Mouse (Mus musculus) liver, embryonic 16.5 days (tissue): Measurements from ENCODE around the gene Ino80b. TPM values are rescaled to one million over a fixed set of nuclear protein-coding genes. Genes with fewer than 3 reads are reported as not detected.

Experiments
- ATAC-seq: fragments of 200-750 bp; cut with Nextera tagmentation; 2 replicates; pipeline ENCODE4 v1.8.0; 2017; ENCODE audit warnings: low read depth, mild to moderate bottlenecking, moderate number of reproducible peaks, moderate library complexity
- H3K27ac ChIP-seq: fragments of 300-500 bp; sonication (generic); 2 replicates; pipeline ENCODE4 v1.5.1; 2014; ENCODE audit warnings: mild to moderate bottlenecking, low read length
- H3K27me3 ChIP-seq: fragments of 300-500 bp; sonication (generic); 2 replicates; pipeline ENCODE4 v1.6.1; 2014; ENCODE audit warnings: low read depth, low read length, mixed read lengths; ENCODE audit not compliant: control insufficient read depth, insufficient read depth
- H3K36me3 ChIP-seq: fragments of 300-500 bp; sonication (generic); 2 replicates; pipeline ENCODE4 v1.6.1; 2014; ENCODE audit warnings: mild to moderate bottlenecking; ENCODE audit not compliant: control insufficient read depth, insufficient read depth
- H3K4me1 ChIP-seq: fragments of 300-500 bp; sonication (generic); 2 replicates; pipeline ENCODE4 v1.6.1; 2014; ENCODE audit warnings: low read depth, low read length, mixed read lengths; ENCODE audit not compliant: control insufficient read depth
- H3K4me2 ChIP-seq: fragments of 300-500 bp; sonication (generic); 2 replicates; pipeline ENCODE4 v1.6.1; 2014; ENCODE audit warnings: low read depth, low read length, mixed read lengths
- H3K4me3 ChIP-seq: fragments of 300-500 bp; sonication (generic); 2 replicates; pipeline ENCODE4 v1.5.1; 2014; ENCODE audit warnings: low read depth, mild to moderate bottlenecking, low read length
- H3K9ac ChIP-seq: fragments of 300-500 bp; sonication (generic); 2 replicates; pipeline ENCODE4 v1.6.1; 2014; ENCODE audit warnings: low read depth, low read length
- H3K9me3 ChIP-seq: fragments of 300-500 bp; sonication (generic); replicated peaks from 2 replicates; pipeline ENCODE4 v1.6.1; 2016; ENCODE audit warnings: low read length; ENCODE audit not compliant: control insufficient read depth
- WGBS: fragments of 180-500 bp; shearing (Covaris S2); extraction: QIAGEN DNeasy Blood & Tissue Kit; methylation state at CpG from one replicate; pipeline ENCODE4 v1.1.7; 2014; ENCODE audit not compliant: insufficient replicate concordance; 5-methylcytosine and 5-hydroxymethylcytosine counted together
- polyA plus RNA-seq: library from polyadenylated mRNA; unstranded; fragments of >200 nt; fragmentation: Nextera tagmentation; extraction: Ambion mirVana; gene quantifications from 2 replicates; pipeline ENCODE4 v1.2.1, GENCODE M21; 2015

Gene Ino80b
- polyA plus RNA-seq, 1 experiment from 2014 or later = 5.2 TPM

- peak overlapping the region; percentile 58 for H3K4me3 ChIP-seq
- no peaks in the 10 kb centered on the region for H3K9me3 ChIP-seq
- peaks cover 29% of the 10 kb centered on the region for H3K27me3 ChIP-seq
- peak overlapping the region; percentile 82 for H3K27ac ChIP-seq
- no peaks in the 10 kb centered on the region for H3K36me3 ChIP-seq
- no peak for ATAC-seq
- H3K4me2 ChIP-seq = peak overlapping the region; percentile 47
- H3K9ac ChIP-seq = peak overlapping the region; percentile 63
- WGBS = 28% methylated on average over 5 of the region's 5 CpGs
- H3K4me1 ChIP-seq = peaks cover 25% of the 10 kb centered on the region
Measured at GRCm38 (mm10) chr6:83136291-83136880, 11.2 kb upstream of the Ino80b start.

- peaks cover 30% of the 10 kb centered on the region for H3K4me1 ChIP-seq
- H3K4me2 ChIP-seq = peak overlapping the region; percentile 47
- peaks cover 29% of the 10 kb centered on the region for H3K27me3 ChIP-seq
- H3K27ac ChIP-seq = 0 out of 2 replicates have a peak overlapping the region, but pooled peaks have one; percentile 12
- no peaks in the 10 kb centered on the region for H3K9me3 ChIP-seq
- peak overlapping the region; percentile 43 for H3K9ac ChIP-seq
- 24% methylated on average over 37 of the region's 37 CpGs for WGBS
- ATAC-seq = no peak
- peak overlapping the region; percentile 58 for H3K4me3 ChIP-seq
- H3K36me3 ChIP-seq = no peaks in the 10 kb centered on the region
Measured at GRCm38 (mm10) chr6:83135571-83136161, 10.4 kb upstream of the Ino80b start.

GRCm38 (mm10) chr6:83134951-83135513 lies 9.8 kb upstream of the Ino80b start, which contains the start of gene Rtkn:
Rtkn (plus strand) TSS chr6:83135463.
- H3K27ac ChIP-seq = 0 out of 2 replicates have a peak within 1 kb of the TSS, but pooled peaks have one; percentile 18
- H3K9me3 ChIP-seq = no peaks in the 10 kb centered on the region
- peak within 1 kb of the TSS; percentile 43 for H3K9ac ChIP-seq
- H3K4me3 ChIP-seq = peak within 1 kb of the TSS; percentile 58
- H3K4me2 ChIP-seq = peak within 1 kb of the TSS; percentile 47
- peaks cover 29% of the 10 kb centered on the region for H3K27me3 ChIP-seq
- no peaks in the 10 kb centered on the region for H3K36me3 ChIP-seq
- ATAC-seq = no peak
- H3K4me1 ChIP-seq = peaks cover 30% of the 10 kb centered on the region
- 56% methylated on average over 7 of the region's 7 CpGs for WGBS

DNA sequence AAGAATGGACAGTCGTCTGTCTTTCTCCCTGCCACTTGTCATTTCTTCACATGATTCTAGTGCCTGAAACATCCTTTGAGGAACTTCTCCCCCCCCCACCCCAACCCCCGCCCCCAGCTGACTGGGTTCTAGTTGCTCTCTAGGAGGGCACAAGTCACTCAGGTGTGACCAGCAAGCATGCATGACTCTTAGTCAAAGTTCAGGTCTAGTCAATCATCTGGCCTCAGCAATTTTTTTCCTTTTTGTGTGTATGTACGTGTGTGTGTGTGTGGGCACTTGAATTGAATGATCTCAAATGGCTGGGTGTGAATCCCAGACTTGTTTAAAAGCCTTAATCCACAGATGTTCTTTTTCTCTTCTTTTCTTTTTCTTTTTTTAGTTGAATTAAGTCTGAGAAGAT lies 9.0 kb upstream of the Ino80b start:
- no peaks in the 10 kb centered on the region for H3K9me3 ChIP-seq
- peaks cover 29% of the 10 kb centered on the region for H3K27me3 ChIP-seq
- H3K36me3 ChIP-seq = no peaks in the 10 kb centered on the region
- WGBS = 41% methylated on average over 3 of the region's 3 CpGs
- H3K27ac ChIP-seq = no peak overlapping the region
- H3K4me3 ChIP-seq = no peak overlapping the region
- no peak overlapping the region for H3K9ac ChIP-seq
- H3K4me2 ChIP-seq = no peak overlapping the region
- peaks cover 30% of the 10 kb centered on the region for H3K4me1 ChIP-seq
- ATAC-seq = no peak

DNA sequence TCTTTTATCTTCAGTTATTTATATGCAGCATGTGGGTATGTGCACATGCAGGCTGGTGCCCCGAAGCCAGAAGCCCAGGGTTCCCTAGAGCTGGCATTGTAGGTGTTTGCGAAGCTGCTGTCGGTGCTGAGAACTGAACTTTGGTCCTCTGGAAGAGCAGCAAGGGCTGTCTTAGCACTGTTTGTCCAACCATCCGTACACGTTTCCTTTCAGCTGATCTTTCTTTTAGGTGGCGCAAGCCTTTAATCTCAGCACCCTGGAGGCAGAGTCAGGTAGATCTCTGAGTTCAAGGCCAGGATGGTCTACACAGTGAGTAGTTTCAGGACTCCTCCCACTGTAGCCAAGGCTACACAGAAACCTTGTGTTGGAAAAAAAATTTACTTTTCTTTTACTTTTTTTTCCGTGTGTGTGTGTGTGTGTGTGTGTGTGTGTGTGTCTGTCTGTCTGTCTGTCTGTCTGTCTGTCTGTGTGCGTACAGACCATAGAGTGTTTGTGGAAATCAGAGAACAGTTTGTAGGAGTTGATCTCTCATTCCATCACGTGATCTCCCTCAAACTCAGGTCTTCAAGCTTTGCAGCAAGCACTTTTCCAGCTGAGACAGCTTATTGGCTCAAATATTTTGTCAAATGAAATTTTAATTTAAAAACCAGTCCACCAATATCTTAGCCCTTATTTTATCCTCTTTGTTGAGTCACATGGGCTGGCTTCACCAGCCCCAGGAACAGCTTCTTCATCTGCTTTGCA lies 7.1 kb upstream of the Ino80b start:
- Histone ChIP-seq H3K9ac (no peak overlapping the region), H3K9me3 (no peaks in the 10 kb centered on the region), H3K4me3 (no peak overlapping the region), H3K27me3 (peaks cover 23% of the 10 kb centered on the region), H3K27ac (peak overlapping the region; percentile 85), H3K36me3 (no peaks in the 10 kb centered on the region), H3K4me1 (peaks cover 19% of the 10 kb centered on the region), H3K4me2 (no peak overlapping the region)
- peak; percentile 38 for ATAC-seq
- 63% methylated on average over 9 of the region's 9 CpGs for WGBS

DNA sequence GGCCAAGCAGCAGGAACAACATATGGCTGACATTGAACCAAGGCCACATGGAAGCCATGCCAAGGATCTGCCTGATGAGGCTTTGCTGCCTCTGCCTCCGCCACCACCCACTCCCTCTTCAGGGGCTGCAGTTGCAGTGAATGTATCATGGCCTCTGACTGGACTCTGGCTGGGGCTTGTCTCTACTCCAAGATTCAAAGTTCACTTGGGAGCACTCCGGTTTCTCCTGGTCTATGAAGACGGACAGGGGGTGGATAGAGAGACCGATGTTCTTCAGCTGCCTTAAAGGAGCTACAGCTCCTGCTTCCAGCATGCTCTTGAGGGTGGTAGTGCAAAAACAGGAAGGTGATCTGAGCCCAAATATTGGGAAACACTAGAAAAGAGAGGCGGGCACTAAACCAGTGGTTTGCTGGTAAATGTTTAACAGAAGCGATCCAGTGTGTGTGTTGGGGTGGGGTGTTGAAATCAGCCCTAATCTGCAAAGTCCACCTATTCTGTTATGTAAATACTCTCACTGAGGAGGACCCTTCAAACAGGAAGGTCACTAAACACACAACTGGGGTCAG lies 6.3 kb upstream of the Ino80b start:
- H3K4me3 ChIP-seq = no peak overlapping the region
- peak overlapping the region; percentile 31; the same call in 1 of the 2 replicates for H3K4me2 ChIP-seq
- 36% methylated on average over 6 of the region's 6 CpGs for WGBS
- peak; percentile 85 for ATAC-seq
- H3K9me3 ChIP-seq = no peaks in the 10 kb centered on the region
- peaks cover 15% of the 10 kb centered on the region for H3K27me3 ChIP-seq
- 0 out of 2 replicates have a peak overlapping the region, but pooled peaks have one; percentile 12 for H3K9ac ChIP-seq
- H3K27ac ChIP-seq = peak overlapping the region; percentile 85
- H3K4me1 ChIP-seq = peaks cover 19% of the 10 kb centered on the region
- H3K36me3 ChIP-seq = no peaks in the 10 kb centered on the region

- Histone ChIP-seq H3K4me3 (no peak overlapping the region), H3K4me2 (no peak overlapping the region), H3K4me1 (peaks cover 22% of the 10 kb centered on the region), H3K27me3 (no peaks in the 10 kb centered on the region), H3K36me3 (no peaks in the 10 kb centered on the region), H3K27ac (no peak overlapping the region), H3K9ac (no peak overlapping the region), H3K9me3 (no peaks in the 10 kb centered on the region)
- no peak for ATAC-seq
- WGBS = 69% methylated on average over 5 of the region's 5 CpGs
Measured at GRCm38 (mm10) chr6:83127419-83127818, 2.2 kb upstream of the Ino80b start.

DNA sequence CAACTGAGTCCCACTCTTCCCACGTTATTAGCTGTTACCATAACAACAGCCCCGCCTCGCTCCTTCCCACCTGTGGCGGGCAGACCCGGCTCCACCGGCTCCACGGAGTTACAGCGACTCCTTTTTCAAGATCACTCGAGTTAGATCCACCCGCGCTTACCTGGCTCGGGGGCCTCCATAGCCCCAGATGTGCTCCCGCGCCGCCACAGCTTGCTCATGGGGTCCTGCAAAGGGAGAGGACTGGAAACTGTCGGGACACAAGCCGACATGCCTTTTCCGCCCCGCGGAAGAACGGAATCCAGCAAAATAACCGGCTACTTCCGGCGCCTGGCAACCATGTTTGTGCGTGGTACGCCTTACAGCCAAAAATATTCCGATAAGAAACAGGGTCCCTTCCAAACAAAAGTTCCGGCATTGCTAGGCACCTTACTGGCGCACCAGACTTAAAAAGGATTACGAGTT lies 349 bp downstream of the Ino80b start:
- ATAC-seq = peak; percentile 4; the same call in 1 of the 2 replicates
- peak overlapping the region; percentile 81 for H3K4me2 ChIP-seq
- peak overlapping the region; percentile 85 for H3K27ac ChIP-seq
- no peaks in the 10 kb centered on the region for H3K36me3 ChIP-seq
- H3K27me3 ChIP-seq = no peaks in the 10 kb centered on the region
- under 1% methylated on average over 30 of the region's 30 CpGs for WGBS
- H3K9ac ChIP-seq = peak overlapping the region; percentile 83
- peak overlapping the region; percentile 81 for H3K4me3 ChIP-seq
- H3K4me1 ChIP-seq = peaks cover 32% of the 10 kb centered on the region
- no peaks in the 10 kb centered on the region for H3K9me3 ChIP-seq
